Mouse (Mus musculus) ovary, postnatal 36 days (tissue): ENCODE results near the gene Vmn2r41.
"Not testable (repeated sequence)": the region's sequence is repeated elsewhere in the genome, so short reads cannot be mapped to it uniquely, and the experiment has no call there.

Experiments used
- DNase-seq: peaks from one replicate; pipeline ENCODE4 v3.0.0; 2022; ENCODE audit warnings: low spot score, mixed read lengths

The Vmn2r41 gene

DNA sequence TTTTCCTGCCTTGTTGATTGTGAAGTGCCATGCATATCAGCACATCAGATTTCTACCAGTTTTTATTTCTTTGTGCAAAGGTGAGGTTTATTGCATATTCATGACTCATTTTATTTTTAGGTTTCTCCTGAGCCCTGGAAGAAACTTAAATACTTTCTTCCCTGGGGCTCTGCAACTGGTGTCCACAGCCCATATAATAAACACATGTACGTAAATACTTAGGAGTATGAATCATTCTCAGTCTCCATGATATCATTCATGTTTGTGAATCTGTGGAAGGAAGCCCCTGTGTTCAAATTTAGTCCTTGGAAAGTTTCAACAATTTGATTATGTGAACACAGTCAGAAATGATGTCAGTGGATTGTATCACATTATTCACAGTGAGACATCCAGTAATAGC lies at the start of gene Vmn2r41:
Vmn2r41 (minus strand) TSS at position 101 of the 400 bp plus-strand sequence.
- not testable (repeated sequence) for DNase-seq

DNA sequence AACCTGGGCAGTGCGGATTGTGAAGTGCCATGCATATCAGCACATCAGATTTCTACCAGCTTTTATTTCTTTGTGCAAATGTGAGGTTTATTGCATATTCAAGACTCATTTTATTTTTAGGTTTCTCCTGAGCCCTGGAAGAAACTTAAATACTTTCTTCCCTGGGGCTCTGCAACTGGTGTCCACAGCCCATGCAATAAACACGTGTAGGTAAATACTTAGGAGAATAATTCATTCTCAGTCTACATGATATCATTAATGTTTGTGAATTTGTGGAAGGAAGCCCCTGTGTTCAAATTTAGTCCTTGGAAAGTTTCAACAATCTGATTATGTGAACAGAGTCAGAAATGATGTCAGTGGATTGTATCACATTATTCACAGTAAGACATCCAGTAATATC lies 38.8 kb upstream of the Vmn2r41 start, which contains the start of gene Vmn2r42:
Vmn2r42 (minus strand) TSS at position 101 of the 400 bp plus-strand sequence.
- not testable (repeated sequence) for DNase-seq

- DNase-seq: peak; percentile 9
Observed at GRCm38 (mm10) chr7:8092871-8093270, 68.6 kb downstream of the Vmn2r41 start.
